Mouse (Mus musculus): ENCODE measurements around the gene Ppa2. TPM values are rescaled to one million over a fixed set of nuclear protein-coding genes. Genes with fewer than 3 reads are reported as not detected.

Gene Ppa2
- polyA plus RNA-seq, 1 experiment from 2014 or later: 85.8 TPM

- no peak overlapping the region for H3K9ac ChIP-seq (ENCODE audit: low read length)
- ATAC-seq (ENCODE audit: insufficient number of reproducible peaks, low FRiP score, low TSS enrichment, low read depth) (no peak), DNase-seq (ENCODE audit: low spot score) (no peak)
- WGBS: 86% methylated on average over 11 of the region's 11 CpGs
- 0 out of 2 replicates have a peak, but pooled peaks cover 2% of the 10 kb centered on the region for H3K36me3 ChIP-seq (ENCODE audit: control insufficient read depth, insufficient read depth, low read length)
- H3K27me3 ChIP-seq (ENCODE audit: control insufficient read depth, insufficient read depth, low read length): no peaks in the 10 kb centered on the region
- H3K9me3 ChIP-seq (ENCODE audit: control insufficient read depth, low read length): no peaks in the 10 kb centered on the region; the same call in 1 of the 2 replicates
- no peaks in the 10 kb centered on the region for H3K4me1 ChIP-seq (ENCODE audit: control insufficient read depth, insufficient read depth, low read length)
- no peak overlapping the region for H3K4me3 ChIP-seq (ENCODE audit: low read depth, low read length)
- no peak overlapping the region for H3K4me2 ChIP-seq (ENCODE audit: low read depth, severe bottlenecking)
- no peak overlapping the region for H3K27ac ChIP-seq (replicated peaks; ENCODE audit: low read depth, low read length)
Observed at GRCm38 (mm10) chr3:133381519-133381918, 71.6 kb downstream of the Ppa2 start.

GRCm38 (mm10) chr3:133382147-133382546, 72.2 kb downstream of the Ppa2 start:
- WGBS: 64% methylated on average over 9 of the region's 9 CpGs
- Histone ChIP-seq H3K9me3 (ENCODE audit: control insufficient read depth, low read length) (no peaks in the 10 kb centered on the region; the same call in 1 of the 2 replicates), H3K4me3 (ENCODE audit: low read depth, low read length) (no peak overlapping the region), H3K27ac (replicated peaks; ENCODE audit: low read depth, low read length) (no peak overlapping the region), H3K4me2 (ENCODE audit: low read depth, severe bottlenecking) (no peak overlapping the region), H3K27me3 (ENCODE audit: control insufficient read depth, insufficient read depth, low read length) (no peaks in the 10 kb centered on the region), H3K9ac (ENCODE audit: low read length) (no peak overlapping the region), H3K4me1 (ENCODE audit: control insufficient read depth, insufficient read depth, low read length) (no peaks in the 10 kb centered on the region), H3K36me3 (ENCODE audit: control insufficient read depth, insufficient read depth, low read length) (0 out of 2 replicates have a peak, but pooled peaks cover 2% of the 10 kb centered on the region)
- no peak for ATAC-seq (ENCODE audit: insufficient number of reproducible peaks, low FRiP score, low TSS enrichment, low read depth)
- no peak for DNase-seq (ENCODE audit: low spot score)

GRCm38 (mm10) chr3:133384164-133384708, 74.3 kb downstream of the Ppa2 start:
- Histone ChIP-seq H3K27ac (replicated peaks; ENCODE audit: low read depth, low read length) (no peak overlapping the region), H3K9me3 (ENCODE audit: control insufficient read depth, low read length) (no peaks in the 10 kb centered on the region), H3K36me3 (ENCODE audit: control insufficient read depth, insufficient read depth, low read length) (no peaks in the 10 kb centered on the region), H3K9ac (ENCODE audit: low read length) (no peak overlapping the region), H3K4me1 (ENCODE audit: control insufficient read depth, insufficient read depth, low read length) (no peaks in the 10 kb centered on the region), H3K27me3 (ENCODE audit: control insufficient read depth, insufficient read depth, low read length) (no peaks in the 10 kb centered on the region), H3K4me3 (ENCODE audit: low read depth, low read length) (no peak overlapping the region), H3K4me2 (ENCODE audit: low read depth, severe bottlenecking) (no peak overlapping the region)
- WGBS: 56% methylated on average over 6 of the region's 6 CpGs
- ATAC-seq (ENCODE audit: insufficient number of reproducible peaks, low FRiP score, low TSS enrichment, low read depth): no peak
- no peak for DNase-seq (ENCODE audit: low spot score)

GRCm38 (mm10) chr3:133387283-133387682, 77.4 kb downstream of the Ppa2 start:
- Histone ChIP-seq H3K27me3 (ENCODE audit: control insufficient read depth, insufficient read depth, low read length) (no peaks in the 10 kb centered on the region), H3K4me3 (ENCODE audit: low read depth, low read length) (no peak overlapping the region), H3K9me3 (ENCODE audit: control insufficient read depth, low read length) (no peaks in the 10 kb centered on the region), H3K4me2 (ENCODE audit: low read depth, severe bottlenecking) (no peak overlapping the region), H3K4me1 (ENCODE audit: control insufficient read depth, insufficient read depth, low read length) (no peaks in the 10 kb centered on the region), H3K36me3 (ENCODE audit: control insufficient read depth, insufficient read depth, low read length) (no peaks in the 10 kb centered on the region), H3K9ac (ENCODE audit: low read length) (no peak overlapping the region), H3K27ac (replicated peaks; ENCODE audit: low read depth, low read length) (no peak overlapping the region)
- WGBS: 71% methylated on average over 7 of the region's 7 CpGs
- ATAC-seq (ENCODE audit: insufficient number of reproducible peaks, low FRiP score, low TSS enrichment, low read depth) (no peak), DNase-seq (ENCODE audit: low spot score) (no peak)

- 90% methylated on average over 10 of the region's 10 CpGs for WGBS
Observed at GRCm38 (mm10) chr3:133389803-133390387, 80.0 kb downstream of the Ppa2 start.

GRCm38 (mm10) chr3:133394531-133394930, 84.6 kb downstream of the Ppa2 start:
- no peaks in the 10 kb centered on the region for H3K4me1 ChIP-seq (ENCODE audit: control insufficient read depth, insufficient read depth, low read length)
- WGBS: 84% methylated on average over 2 of the region's 2 CpGs
- no peaks in the 10 kb centered on the region for H3K36me3 ChIP-seq (ENCODE audit: control insufficient read depth, insufficient read depth, low read length)
- ATAC-seq (ENCODE audit: insufficient number of reproducible peaks, low FRiP score, low TSS enrichment, low read depth) (no peak), DNase-seq (ENCODE audit: low spot score) (no peak)
- no peaks in the 10 kb centered on the region for H3K27me3 ChIP-seq (ENCODE audit: control insufficient read depth, insufficient read depth, low read length)
- no peaks in the 10 kb centered on the region for H3K9me3 ChIP-seq (ENCODE audit: control insufficient read depth, low read length)
- no peak overlapping the region for H3K27ac ChIP-seq (replicated peaks; ENCODE audit: low read depth, low read length)
- no peak overlapping the region for H3K9ac ChIP-seq (ENCODE audit: low read length)
- no peak overlapping the region for H3K4me3 ChIP-seq (ENCODE audit: low read depth, low read length)
- no peak overlapping the region for H3K4me2 ChIP-seq (ENCODE audit: low read depth, severe bottlenecking)

More at GRCm38 (mm10) chr3:133389803-133390387, 80.0 kb downstream of the Ppa2 start:
- Histone ChIP-seq H3K27ac (replicated peaks; ENCODE audit: low read depth, low read length) (no peak overlapping the region), H3K4me1 (ENCODE audit: control insufficient read depth, insufficient read depth, low read length) (no peaks in the 10 kb centered on the region), H3K36me3 (ENCODE audit: control insufficient read depth, insufficient read depth, low read length) (no peaks in the 10 kb centered on the region), H3K9me3 (ENCODE audit: control insufficient read depth, low read length) (no peaks in the 10 kb centered on the region), H3K4me2 (ENCODE audit: low read depth, severe bottlenecking) (no peak overlapping the region), H3K4me3 (ENCODE audit: low read depth, low read length) (no peak overlapping the region), H3K9ac (ENCODE audit: low read length) (no peak overlapping the region), H3K27me3 (ENCODE audit: control insufficient read depth, insufficient read depth, low read length) (no peaks in the 10 kb centered on the region)
- ATAC-seq (ENCODE audit: insufficient number of reproducible peaks, low FRiP score, low TSS enrichment, low read depth) (no peak), DNase-seq (ENCODE audit: low spot score) (no peak)

GRCm38 (mm10) chr3:133403849-133404248, 93.9 kb downstream of the Ppa2 start:
- Histone ChIP-seq H3K4me1 (ENCODE audit: control insufficient read depth, insufficient read depth, low read length) (no peaks in the 10 kb centered on the region), H3K9ac (ENCODE audit: low read length) (no peak overlapping the region)
- 89% methylated on average over 4 of the region's 4 CpGs for WGBS

GRCm38 (mm10) chr3:133405636-133406035, 95.7 kb downstream of the Ppa2 start:
- Histone ChIP-seq H3K4me2 (ENCODE audit: low read depth, severe bottlenecking) (no peak overlapping the region), H3K9ac (ENCODE audit: low read length) (no peak overlapping the region), H3K4me3 (ENCODE audit: low read depth, low read length) (no peak overlapping the region), H3K36me3 (ENCODE audit: control insufficient read depth, insufficient read depth, low read length) (no peaks in the 10 kb centered on the region), H3K4me1 (ENCODE audit: control insufficient read depth, insufficient read depth, low read length) (no peaks in the 10 kb centered on the region), H3K27ac (replicated peaks; ENCODE audit: low read depth, low read length) (no peak overlapping the region), H3K9me3 (ENCODE audit: control insufficient read depth, low read length) (no peaks in the 10 kb centered on the region), H3K27me3 (ENCODE audit: control insufficient read depth, insufficient read depth, low read length) (no peaks in the 10 kb centered on the region)
- DNase-seq (ENCODE audit: low spot score) (no peak), ATAC-seq (ENCODE audit: insufficient number of reproducible peaks, low FRiP score, low TSS enrichment, low read depth) (no peak)
- WGBS: 91% methylated on average over 3 of the region's 3 CpGs

More at GRCm38 (mm10) chr3:133403849-133404248, 93.9 kb downstream of the Ppa2 start:
- Histone ChIP-seq H3K36me3 (ENCODE audit: control insufficient read depth, insufficient read depth, low read length) (no peaks in the 10 kb centered on the region), H3K4me2 (ENCODE audit: low read depth, severe bottlenecking) (no peak overlapping the region), H3K27me3 (ENCODE audit: control insufficient read depth, insufficient read depth, low read length) (no peaks in the 10 kb centered on the region), H3K27ac (replicated peaks; ENCODE audit: low read depth, low read length) (no peak overlapping the region), H3K4me3 (ENCODE audit: low read depth, low read length) (no peak overlapping the region), H3K9me3 (ENCODE audit: control insufficient read depth, low read length) (no peaks in the 10 kb centered on the region)
- DNase-seq (ENCODE audit: low spot score): no peak
- ATAC-seq (ENCODE audit: insufficient number of reproducible peaks, low FRiP score, low TSS enrichment, low read depth): no peak

Measured in limb, embryonic 11.5 days (tissue).